Mouse (Mus musculus) stomach, embryonic 14.5 days (tissue): ENCODE results near the gene Slc35d1. TPM values are rescaled to one million over a fixed set of nuclear protein-coding genes. Genes with fewer than 3 reads are reported as not detected.

ENCODE experiments used
- ATAC-seq: fragments of 200-750 bp; cut with Nextera tagmentation; 2 replicates; pipeline ENCODE4 v1.8.0; 2017; ENCODE audit warnings: low read depth, moderate TSS enrichment; ENCODE audit not compliant: insufficient number of reproducible peaks, insufficient read depth, low FRiP score
- H3K27ac ChIP-seq: fragments of 300-500 bp; sonication (generic); 2 replicates; pipeline ENCODE4 v1.5.1; 2014; ENCODE audit warnings: mild to moderate bottlenecking, low read length, moderate library complexity, mixed read lengths
- H3K27me3 ChIP-seq: fragments of 300-500 bp; sonication (generic); 2 replicates; pipeline ENCODE4 v1.6.1; 2014; ENCODE audit warnings: low read length, control low read depth, mixed read lengths; ENCODE audit not compliant: control insufficient read depth, insufficient read depth
- H3K36me3 ChIP-seq: fragments of 300-500 bp; sonication (generic); 2 replicates; pipeline ENCODE4 v1.6.1; 2014; ENCODE audit warnings: mild to moderate bottlenecking, control low read depth, low read length, moderate library complexity, mixed read lengths; ENCODE audit not compliant: control insufficient read depth, insufficient read depth
- H3K4me1 ChIP-seq: fragments of 300-500 bp; sonication (generic); 2 replicates; pipeline ENCODE4 v1.6.1; 2014; ENCODE audit warnings: low read length, control low read depth, mixed read lengths; ENCODE audit not compliant: control insufficient read depth, insufficient read depth
- H3K4me2 ChIP-seq: fragments of 300-500 bp; sonication (generic); replicated peaks from 2 replicates; pipeline ENCODE4 v1.6.1; 2014; ENCODE audit warnings: low read depth, low read length, control low read depth
- H3K4me3 ChIP-seq: fragments of 300-500 bp; sonication (generic); 2 replicates; pipeline ENCODE4 v1.5.1; 2014; ENCODE audit warnings: low read depth, low read length, control low read depth
- H3K9ac ChIP-seq: fragments of 300-500 bp; sonication (generic); replicated peaks from 2 replicates; pipeline ENCODE4 v1.6.1; 2014; ENCODE audit warnings: low read depth, mild to moderate bottlenecking, control low read depth, low read length, moderate library complexity, mixed read lengths
- H3K9me3 ChIP-seq: fragments of 300-500 bp; sonication (generic); 2 replicates; pipeline ENCODE4 v1.6.1; 2016; ENCODE audit warnings: low read depth, low read length, control low read depth; ENCODE audit not compliant: control insufficient read depth
- WGBS: fragments of 180-500 bp; shearing (Covaris S2); extraction: QIAGEN DNeasy Blood & Tissue Kit; methylation state at CpG from one replicate; pipeline ENCODE4 v1.1.7; 2014; 5-methylcytosine and 5-hydroxymethylcytosine counted together
- polyA plus RNA-seq: library from polyadenylated mRNA; unstranded; fragments of >200 nt; fragmentation: Nextera tagmentation; extraction: Ambion mirVana; gene quantifications from 2 replicates; pipeline ENCODE4 v1.2.1, GENCODE M21; 2014

Slc35d1 gene
- polyA plus RNA-seq, 1 experiment from 2014 or later = 10.6 TPM

- H3K9ac ChIP-seq = no peak overlapping the region
- H3K36me3 ChIP-seq = peaks cover 27% of the 10 kb centered on the region
- H3K4me1 ChIP-seq = no peaks in the 10 kb centered on the region
- 69% methylated on average over 2 of the region's 2 CpGs for WGBS
- no peaks in the 10 kb centered on the region for H3K9me3 ChIP-seq
- ATAC-seq = no peak
- no peaks in the 10 kb centered on the region for H3K27me3 ChIP-seq
- H3K27ac ChIP-seq = no peak overlapping the region
- H3K4me2 ChIP-seq = no peak overlapping the region
- no peak overlapping the region for H3K4me3 ChIP-seq
Observed at GRCm38 (mm10) chr4:103203646-103204045, 11.3 kb downstream of the Slc35d1 start.

GRCm38 (mm10) chr4:103200046-103200445 lies 14.9 kb downstream of the Slc35d1 start:
- peaks cover 11% of the 10 kb centered on the region for H3K36me3 ChIP-seq
- H3K9ac ChIP-seq = no peak overlapping the region
- no peaks in the 10 kb centered on the region for H3K9me3 ChIP-seq
- 96% methylated on average over 1 of the region's 1 CpGs for WGBS
- H3K4me3 ChIP-seq = no peak overlapping the region
- H3K27me3 ChIP-seq = no peaks in the 10 kb centered on the region
- no peak for ATAC-seq
- H3K4me2 ChIP-seq = no peak overlapping the region
- H3K4me1 ChIP-seq = no peaks in the 10 kb centered on the region
- H3K27ac ChIP-seq = no peak overlapping the region

GRCm38 (mm10) chr4:103199086-103199485 lies 15.9 kb downstream of the Slc35d1 start:
- H3K9me3 ChIP-seq = no peaks in the 10 kb centered on the region
- no peak overlapping the region for H3K4me2 ChIP-seq
- no peak overlapping the region for H3K27ac ChIP-seq
- H3K4me1 ChIP-seq = no peaks in the 10 kb centered on the region
- H3K36me3 ChIP-seq = peaks cover 9% of the 10 kb centered on the region
- H3K27me3 ChIP-seq = no peaks in the 10 kb centered on the region
- no peak overlapping the region for H3K4me3 ChIP-seq
- no peak for ATAC-seq
- no peak overlapping the region for H3K9ac ChIP-seq
- 55% methylated on average over 4 of the region's 4 CpGs for WGBS

- WGBS = 84% methylated on average over 8 of the region's 8 CpGs
- no peak overlapping the region for H3K9ac ChIP-seq
- no peak overlapping the region for H3K4me3 ChIP-seq
- no peak overlapping the region for H3K4me2 ChIP-seq
- H3K4me1 ChIP-seq = no peaks in the 10 kb centered on the region
- no peaks in the 10 kb centered on the region for H3K9me3 ChIP-seq
- H3K27ac ChIP-seq = no peak overlapping the region
- no peak for ATAC-seq
- no peaks in the 10 kb centered on the region for H3K27me3 ChIP-seq
- peaks cover 9% of the 10 kb centered on the region; the same call in 1 of the 2 replicates for H3K36me3 ChIP-seq
Observed at GRCm38 (mm10) chr4:103197401-103197800, 17.6 kb downstream of the Slc35d1 start.

DNA sequence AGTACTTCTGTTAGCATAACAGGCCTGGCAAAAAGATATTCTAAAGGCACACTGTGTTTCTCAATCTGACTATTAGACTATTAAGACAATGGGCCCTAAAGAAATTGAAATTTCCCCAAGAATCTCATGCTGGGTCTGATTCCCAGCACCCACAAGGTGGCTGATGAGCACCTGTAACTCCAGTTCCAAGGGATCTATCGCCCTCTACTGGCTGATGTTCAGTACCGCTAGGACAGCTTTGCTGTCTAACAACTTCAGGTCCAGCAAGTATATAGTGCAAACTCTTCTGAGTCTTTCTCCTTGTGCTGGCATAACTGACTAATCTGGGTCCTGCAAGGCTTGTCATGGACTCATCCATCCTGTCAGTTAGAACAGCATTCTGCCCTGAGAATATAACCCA lies 22.5 kb downstream of the Slc35d1 start:
- no peaks in the 10 kb centered on the region for H3K4me1 ChIP-seq
- H3K9me3 ChIP-seq = no peaks in the 10 kb centered on the region
- peaks cover 11% of the 10 kb centered on the region for H3K36me3 ChIP-seq
- no peak overlapping the region for H3K4me2 ChIP-seq
- H3K4me3 ChIP-seq = no peak overlapping the region
- 88% methylated on average over 2 of the region's 2 CpGs for WGBS
- H3K27ac ChIP-seq = no peak overlapping the region
- no peak for ATAC-seq
- H3K9ac ChIP-seq = no peak overlapping the region
- no peaks in the 10 kb centered on the region for H3K27me3 ChIP-seq

DNA sequence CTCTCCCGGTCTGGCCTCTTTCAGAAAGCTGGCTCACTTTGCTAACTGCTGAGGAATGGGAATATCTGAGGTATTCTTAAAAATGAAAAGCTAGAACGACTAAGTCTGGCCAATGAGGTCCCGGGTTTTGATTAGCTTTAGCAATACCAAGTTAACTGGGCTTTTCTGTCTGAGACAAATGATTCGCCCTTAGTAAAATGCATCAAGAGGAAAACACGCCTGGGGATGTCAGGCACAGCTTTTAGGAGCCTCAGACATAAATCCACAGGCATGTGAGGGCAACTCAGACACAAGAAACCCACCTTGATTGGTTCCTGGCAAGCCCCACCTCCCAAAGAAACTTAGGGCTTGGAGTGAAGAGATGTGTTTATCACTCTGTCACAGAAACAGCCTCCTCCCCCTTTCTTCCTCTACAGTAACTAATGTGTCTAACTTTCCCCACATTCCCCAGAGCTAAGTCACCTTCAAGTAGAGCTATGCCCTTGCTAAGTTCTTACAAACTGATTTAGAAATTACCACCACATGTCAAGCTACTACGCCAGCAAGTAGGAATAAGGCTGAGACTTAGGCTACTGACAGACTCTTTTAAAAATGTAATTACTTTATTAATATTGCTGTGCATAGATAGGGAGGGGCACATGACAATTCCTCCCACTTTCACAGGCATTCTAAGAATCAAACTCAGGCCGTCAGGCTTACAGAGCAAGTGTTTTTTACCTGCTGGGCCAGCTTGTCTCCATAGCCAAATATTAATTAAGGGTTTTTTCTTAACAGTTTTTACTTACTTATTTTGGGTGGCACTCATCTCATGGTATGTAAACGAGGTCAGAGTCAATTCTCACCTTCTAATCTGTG lies 26.0 kb downstream of the Slc35d1 start:
- no peak overlapping the region for H3K4me3 ChIP-seq
- peaks cover 10% of the 10 kb centered on the region for H3K36me3 ChIP-seq
- no peak overlapping the region for H3K4me2 ChIP-seq
- 67% methylated on average over 8 of the region's 8 CpGs for WGBS
- no peak overlapping the region for H3K9ac ChIP-seq
- ATAC-seq = no peak
- no peaks in the 10 kb centered on the region for H3K27me3 ChIP-seq
- no peaks in the 10 kb centered on the region for H3K9me3 ChIP-seq
- no peak overlapping the region for H3K27ac ChIP-seq
- H3K4me1 ChIP-seq = no peaks in the 10 kb centered on the region

GRCm38 (mm10) chr4:103180300-103180888 lies 34.6 kb downstream of the Slc35d1 start:
- Histone ChIP-seq H3K4me1 (peaks cover 14% of the 10 kb centered on the region; the same call in 1 of the 2 replicates), H3K27ac (peak overlapping the region; percentile 21; the same call in 1 of the 2 replicates), H3K36me3 (peaks cover 6% of the 10 kb centered on the region), H3K9ac (no peak overlapping the region), H3K9me3 (no peaks in the 10 kb centered on the region), H3K4me3 (no peak overlapping the region), H3K27me3 (no peaks in the 10 kb centered on the region), H3K4me2 (no peak overlapping the region)
- no peak for ATAC-seq
- 73% methylated on average over 8 of the region's 8 CpGs for WGBS

DNA sequence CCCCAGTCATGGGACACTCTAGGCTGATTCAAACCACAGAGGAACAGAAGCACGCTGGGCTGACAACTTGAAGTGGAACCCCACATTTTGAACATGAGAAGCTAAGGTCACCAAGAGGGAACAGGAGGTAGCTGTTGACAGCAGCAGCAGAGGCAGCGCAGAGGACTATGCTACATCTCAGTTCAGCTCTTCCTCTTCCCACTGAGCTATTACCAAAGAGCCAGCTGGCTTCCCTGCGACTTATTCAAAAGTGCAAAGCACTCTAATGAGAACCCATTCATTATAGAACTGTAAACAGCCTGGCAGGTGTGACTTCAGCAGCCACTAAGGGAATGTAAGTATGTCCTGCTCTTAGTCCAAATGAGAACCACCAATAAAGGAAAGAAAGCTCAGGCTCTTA lies 35.4 kb downstream of the Slc35d1 start:
- Histone ChIP-seq H3K9ac (no peak overlapping the region), H3K9me3 (no peaks in the 10 kb centered on the region), H3K4me2 (no peak overlapping the region), H3K27ac (peak overlapping the region; percentile 75; the same call in 1 of the 2 replicates), H3K27me3 (no peaks in the 10 kb centered on the region), H3K4me3 (no peak overlapping the region), H3K36me3 (peaks cover 6% of the 10 kb centered on the region), H3K4me1 (peaks cover 14% of the 10 kb centered on the region; the same call in 1 of the 2 replicates)
- WGBS = 44% methylated on average over 3 of the region's 3 CpGs
- no peak for ATAC-seq
